Mouse (Mus musculus) gastrocnemius, adult 2 months (tissue): ENCODE data around the gene Rangrf. TPM values are rescaled to one million over a fixed set of nuclear protein-coding genes. Genes with fewer than 3 reads are reported as not detected.
A peak's percentile ranks its signal among the peaks of the same experiment; 100 is the strongest.
"Not testable (repeated sequence)": the region's sequence is repeated elsewhere in the genome, so short reads cannot be mapped to it uniquely, and the experiment has no call there.

ENCODE experiments used
- DNase-seq: peaks from one replicate; pipeline ENCODE4 v3.0.0; 2022
- H3K27ac ChIP-seq: fragments of 200-600 bp; 2 replicates; pipeline ENCODE4 v1.8.1; 2022; ENCODE audit warnings: mild to moderate bottlenecking
- H3K4me3 ChIP-seq: fragments of 200-600 bp; 2 replicates; pipeline ENCODE4 v1.8.1; 2022; ENCODE audit warnings: mild to moderate bottlenecking, moderate library complexity
- CTCF ChIP-seq: fragments of 200-600 bp; IDR thresholded peaks from 2 replicates; pipeline ENCODE4 v1.8.1; 2022; ENCODE audit warnings: antibody characterized with exemption, mild to moderate bottlenecking, moderate library complexity
- intact Hi-C: fragments of 180-260 bp; cut with DNase I; formaldehyde crosslinking; loops from one replicate; pipeline ENCODE4 v1.15.1; 2025
- total RNA-seq, 2 experiments: library from RNA; stranded (reverse); gene quantifications; 2 replicates each; pipeline ENCODE4 v1.2.3; 2021

The Rangrf gene
- total RNA-seq, 2 experiments from 2014 or later = 55.4 to 71.1 TPM

- H3K4me3 ChIP-seq = peak overlapping the region; percentile 70
- no peak for TF ChIP-seq CTCF
Measured at GRCm38 (mm10) chr11:68954408-68954807, 20.6 kb downstream of the Rangrf start.

GRCm38 (mm10) chr11:68953903-68954302 lies 21.1 kb downstream of the Rangrf start:
- peak overlapping the region; percentile 70 for H3K27ac ChIP-seq
- intact Hi-C loops = no loop called here
- peak overlapping the region; percentile 70 for H3K4me3 ChIP-seq
- no peak for DNase-seq
- TF ChIP-seq CTCF = no peak

More at GRCm38 (mm10) chr11:68954408-68954807, 20.6 kb downstream of the Rangrf start:
- DNase-seq = no peak
- H3K27ac ChIP-seq = peak overlapping the region; percentile 70
- intact Hi-C loops = no loop called here

GRCm38 (mm10) chr11:68947542-68947993 lies 27.4 kb downstream of the Rangrf start:
- Histone ChIP-seq H3K27ac (no peak overlapping the region), H3K4me3 (no peak overlapping the region)
- no peak for TF ChIP-seq CTCF
- no peak for DNase-seq
- intact Hi-C loops = no loop called here

GRCm38 (mm10) chr11:68946806-68947440 lies 28.1 kb downstream of the Rangrf start:
- H3K27ac ChIP-seq = no peak overlapping the region

GRCm38 (mm10) chr11:68946001-68946400 lies 29.0 kb downstream of the Rangrf start:
- no peak for DNase-seq
- no peak for TF ChIP-seq CTCF
- Histone ChIP-seq H3K4me3 (no peak overlapping the region), H3K27ac (no peak overlapping the region)
- intact Hi-C loops = no loop called here

More at GRCm38 (mm10) chr11:68946806-68947440, 28.1 kb downstream of the Rangrf start:
- H3K4me3 ChIP-seq = no peak overlapping the region
- intact Hi-C loops = no loop called here
- TF ChIP-seq CTCF = no peak
- no peak for DNase-seq

GRCm38 (mm10) chr11:68945245-68945644 lies 29.7 kb downstream of the Rangrf start:
- intact Hi-C loops = no loop called here
- TF ChIP-seq CTCF = no peak
- no peak for DNase-seq
- Histone ChIP-seq H3K27ac (no peak overlapping the region), H3K4me3 (no peak overlapping the region)

- TF ChIP-seq CTCF = no peak
- intact Hi-C loops = no loop called here
- H3K27ac ChIP-seq = no peak overlapping the region
- no peak overlapping the region for H3K4me3 ChIP-seq
- DNase-seq = no peak
Measured at GRCm38 (mm10) chr11:68942731-68943130, 32.3 kb downstream of the Rangrf start.

GRCm38 (mm10) chr11:68940516-68940915 lies 34.5 kb downstream of the Rangrf start:
- no peak for TF ChIP-seq CTCF
- no peak for DNase-seq
- intact Hi-C loops = no loop called here
- Histone ChIP-seq H3K4me3 (peak overlapping the region; percentile 79), H3K27ac (peak overlapping the region; percentile 90)

- peak; percentile 90 for DNase-seq
- Histone ChIP-seq H3K4me3 (peak overlapping the region; percentile 79), H3K27ac (peak overlapping the region; percentile 90)
- intact Hi-C loops = no loop called here
- no peak for TF ChIP-seq CTCF
Measured at GRCm38 (mm10) chr11:68939451-68940304, 35.3 kb downstream of the Rangrf start.

- intact Hi-C loops, H3K4me3 ChIP-seq, H3K27ac ChIP-seq, DNase-seq: not testable (repeated sequence)
Measured at GRCm38 (mm10) chr11:68936951-68937350, 38.0 kb downstream of the Rangrf start.

- no peak for DNase-seq
- TF ChIP-seq CTCF = no peak
- no peak overlapping the region for H3K4me3 ChIP-seq
- H3K27ac ChIP-seq = no peak overlapping the region
- intact Hi-C loops = no loop called here
Measured at GRCm38 (mm10) chr11:68933885-68934507, 41.0 kb downstream of the Rangrf start.

GRCm38 (mm10) chr11:68929947-68930346 lies 45.0 kb downstream of the Rangrf start:
- intact Hi-C loops = no loop called here
- TF ChIP-seq CTCF = no peak
- no peak for DNase-seq
- Histone ChIP-seq H3K27ac (no peak overlapping the region), H3K4me3 (no peak overlapping the region)

GRCm38 (mm10) chr11:68926981-68927380 lies 48.0 kb downstream of the Rangrf start, which contains the start of gene Odf4:
TSS of gene Odf4 (minus strand) at chr11:68927081.
- no peak for TF ChIP-seq CTCF
- intact Hi-C loops = no loop called here

More at GRCm38 (mm10) chr11:68926981-68927380, 48.0 kb downstream of the Rangrf start, which contains the start of gene Odf4:
- Histone ChIP-seq H3K4me3 (no peak within 1 kb of the TSS), H3K27ac (no peak within 1 kb of the TSS)
- DNase-seq = no peak
